Mouse (Mus musculus): ENCODE data around the gene Klhl23. TPM values are rescaled to one million over a fixed set of nuclear protein-coding genes. Genes with fewer than 3 reads are reported as not detected.

The Klhl23 gene
- polyA plus RNA-seq, 1 experiment from 2014 or later, result 37.2 TPM

- 4% methylated on average over 12 of the region's 12 CpGs for WGBS
- peak overlapping the region; percentile 71 for H3K4me2 ChIP-seq (replicated peaks)
- H3K27me3 ChIP-seq (replicated peaks), result no peaks in the 10 kb centered on the region
- H3K36me3 ChIP-seq, result no peaks in the 10 kb centered on the region
- H3K9ac ChIP-seq, result peak overlapping the region; percentile 88
- 0 out of 2 replicates have a peak, but pooled peaks cover 2% of the 10 kb centered on the region for H3K4me1 ChIP-seq (replicated peaks)
- H3K27ac ChIP-seq, result peak overlapping the region; percentile 64; the same call in 1 of the 2 replicates
- ATAC-seq, result peak; percentile 68
- no peaks in the 10 kb centered on the region for H3K9me3 ChIP-seq
- peak overlapping the region; percentile 63 for H3K4me3 ChIP-seq (replicated peaks)
These were observed 63.3 kb downstream of the Klhl23 start for GRCm38 (mm10) chr2:69885050-69885449.

DNA sequence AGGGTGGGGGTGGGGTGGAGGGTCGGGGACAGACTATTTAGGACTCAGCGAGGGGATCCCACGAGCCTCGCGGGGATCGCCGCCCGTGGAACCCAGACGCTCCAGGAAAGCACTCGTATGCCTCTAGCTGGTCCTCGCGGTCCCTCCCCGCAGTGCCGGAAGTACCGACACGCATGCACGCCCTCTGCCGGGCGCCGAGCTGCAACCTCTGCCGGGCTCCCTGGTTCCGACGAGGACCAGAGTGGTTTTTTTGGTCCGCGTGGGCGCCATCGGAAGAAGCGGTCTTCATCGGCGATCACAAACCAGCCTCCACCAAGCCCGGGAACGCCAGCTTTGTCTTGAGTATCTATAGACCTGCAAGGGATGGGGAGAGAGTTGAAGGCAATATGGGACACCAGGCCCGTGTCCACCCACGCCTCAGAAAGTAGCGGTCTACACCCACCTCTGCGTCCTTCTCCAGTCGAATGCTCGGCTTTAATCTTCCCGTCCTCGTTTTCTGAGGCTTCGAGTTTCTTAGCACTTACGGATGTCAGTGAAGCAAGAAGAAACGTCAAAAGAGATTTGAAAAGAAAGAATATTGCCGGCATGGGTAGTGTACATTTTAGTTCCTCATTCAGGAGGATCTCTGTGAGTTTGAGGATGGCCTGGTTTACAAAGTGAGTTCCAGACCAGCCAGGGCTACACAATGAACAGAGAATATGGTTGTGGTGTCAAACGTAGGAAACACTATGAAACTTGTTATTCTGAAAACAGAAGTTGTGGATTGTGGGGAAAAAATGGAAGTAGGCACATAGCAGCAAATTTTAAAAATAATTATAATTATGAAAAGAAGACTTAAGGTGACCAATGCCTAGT lies 63.9 kb downstream of the Klhl23 start, which contains the start of gene Mettl5:
TSS of gene Mettl5 (minus strand) at position 165 of the 855 bp plus-strand sequence.
- no peaks in the 10 kb centered on the region for H3K9me3 ChIP-seq
- WGBS, result 2% methylated on average over 45 of the region's 45 CpGs
- H3K4me3 ChIP-seq (replicated peaks), result peak within 1 kb of the TSS; percentile 63
- peak within 1 kb of the TSS; percentile 88 for H3K9ac ChIP-seq
- no peaks in the 10 kb centered on the region for H3K36me3 ChIP-seq
- H3K4me2 ChIP-seq (replicated peaks), result peak within 1 kb of the TSS; percentile 71
- 0 out of 2 replicates have a peak, but pooled peaks cover 2% of the 10 kb centered on the region for H3K4me1 ChIP-seq (replicated peaks)
- H3K27me3 ChIP-seq (replicated peaks), result no peaks in the 10 kb centered on the region
- peak; percentile 99 for ATAC-seq
- peak within 1 kb of the TSS; percentile 64 for H3K27ac ChIP-seq

Other genes with a start within 250 kb of the Klhl23 start
- gene Lrp2, start 235.9 kb upstream of the Klhl23 start, polyA plus RNA-seq (2015; fragmentation: Nextera tagmentation; extraction: Ambion mirVana), result 2.1 and 2.3 TPM in 2 replicates
- 10.4 and 15.8 TPM in 2 replicates for gene Bbs5, start 174.8 kb upstream of the Klhl23 start, polyA plus RNA-seq (2015; fragmentation: Nextera tagmentation; extraction: Ambion mirVana)
- gene Klhl41, start 151.8 kb upstream of the Klhl23 start, polyA plus RNA-seq (2015; fragmentation: Nextera tagmentation; extraction: Ambion mirVana), result 0.09 and 0.34 TPM in 2 replicates
- 11.6 and 12.3 TPM in 2 replicates for gene Fastkd1, start 108.4 kb upstream of the Klhl23 start, polyA plus RNA-seq (2015; fragmentation: Nextera tagmentation; extraction: Ambion mirVana)
- gene Ppig, start 99.4 kb upstream of the Klhl23 start, polyA plus RNA-seq (2015; fragmentation: Nextera tagmentation; extraction: Ambion mirVana), result 122 and 151 TPM in 2 replicates
- 1.4 and 1.5 TPM in 2 replicates for gene Ccdc173, start 32.4 kb upstream of the Klhl23 start, polyA plus RNA-seq (2015; fragmentation: Nextera tagmentation; extraction: Ambion mirVana)
- gene Phospho2, start 32.3 kb upstream of the Klhl23 start, polyA plus RNA-seq (2015; fragmentation: Nextera tagmentation; extraction: Ambion mirVana), result 22.8 and 23.1 TPM in 2 replicates
- 290 and 358 TPM in 2 replicates for gene Ssb, start 39.6 kb downstream of the Klhl23 start, polyA plus RNA-seq (2015; fragmentation: Nextera tagmentation; extraction: Ambion mirVana)
- 39.8 and 41.2 TPM in 2 replicates for gene Mettl5, start 63.7 kb downstream of the Klhl23 start, polyA plus RNA-seq (2015; fragmentation: Nextera tagmentation; extraction: Ambion mirVana)
- gene Ubr3, start 75.3 kb downstream of the Klhl23 start, polyA plus RNA-seq (2015; fragmentation: Nextera tagmentation; extraction: Ambion mirVana), result 10.5 and 10.9 TPM in 2 replicates
- 0.13 and 0.21 TPM in 2 replicates for gene Myo3b, start 217.2 kb downstream of the Klhl23 start, polyA plus RNA-seq (2015; fragmentation: Nextera tagmentation; extraction: Ambion mirVana)